ENCODE assay signal across 13 mouse cellular contexts in the genomic region with DNA sequence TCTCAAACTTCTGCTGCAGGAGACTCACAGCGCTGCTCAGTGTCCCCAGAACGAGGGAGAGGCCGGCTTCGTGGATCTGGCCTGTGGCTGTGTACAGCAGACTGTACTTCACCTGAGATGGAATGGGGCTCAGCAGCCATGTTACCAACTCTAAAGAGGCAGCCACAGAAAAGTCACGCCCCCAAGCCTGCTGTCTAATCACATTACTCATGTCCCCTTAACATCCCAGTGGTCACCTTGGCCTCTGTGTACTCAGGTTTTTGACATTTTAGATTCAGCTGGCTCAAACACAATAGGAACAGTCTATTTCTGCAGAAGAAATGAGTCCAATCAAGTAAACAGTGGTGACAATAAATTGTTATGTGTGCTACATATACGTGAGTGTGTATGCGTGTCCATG.
"Had no signal": no experiment of that assay in that cellular context is flagged by ENCODE, and none has a peak within 500 bp of the region (broad histone marks: within the 10 kb centered on the region; RNA-seq: fewer than 3 reads in every experiment).

No protein-coding gene starts in this region.

- H3K36me3 ChIP-seq: liver, embryonic 13.5 days had no signal

- H3K4me2 ChIP-seq: liver, embryonic 13.5 days; midbrain, embryonic 11.5 days had no signal

- DNase-seq: kidney, adult 9 months; kidney, postnatal 14 days; kidney, postnatal 4 days; liver, embryonic 13.5 days; lung, adult 2 months; lung, postnatal 14 days; lung, postnatal 4 days; midbrain, embryonic 14.5 days; right cerebral cortex, postnatal 25 days; spleen, adult 18-20 months; thymus, postnatal 25 days had no signal

- H3K27ac ChIP-seq: left cerebral cortex, adult 2 months; liver, embryonic 13.5 days had no signal

- H3K27me3 ChIP-seq: liver, embryonic 13.5 days had no signal

- H3K9ac ChIP-seq: liver, embryonic 13.5 days had no signal

- H3K4me3 ChIP-seq: left cerebral cortex, adult 2 months; liver, embryonic 13.5 days had no signal

- H3K9me3 ChIP-seq: liver, embryonic 13.5 days had no signal
